Comparison of ENCODE assay signal across 15 mouse cellular contexts in the genomic region with DNA sequence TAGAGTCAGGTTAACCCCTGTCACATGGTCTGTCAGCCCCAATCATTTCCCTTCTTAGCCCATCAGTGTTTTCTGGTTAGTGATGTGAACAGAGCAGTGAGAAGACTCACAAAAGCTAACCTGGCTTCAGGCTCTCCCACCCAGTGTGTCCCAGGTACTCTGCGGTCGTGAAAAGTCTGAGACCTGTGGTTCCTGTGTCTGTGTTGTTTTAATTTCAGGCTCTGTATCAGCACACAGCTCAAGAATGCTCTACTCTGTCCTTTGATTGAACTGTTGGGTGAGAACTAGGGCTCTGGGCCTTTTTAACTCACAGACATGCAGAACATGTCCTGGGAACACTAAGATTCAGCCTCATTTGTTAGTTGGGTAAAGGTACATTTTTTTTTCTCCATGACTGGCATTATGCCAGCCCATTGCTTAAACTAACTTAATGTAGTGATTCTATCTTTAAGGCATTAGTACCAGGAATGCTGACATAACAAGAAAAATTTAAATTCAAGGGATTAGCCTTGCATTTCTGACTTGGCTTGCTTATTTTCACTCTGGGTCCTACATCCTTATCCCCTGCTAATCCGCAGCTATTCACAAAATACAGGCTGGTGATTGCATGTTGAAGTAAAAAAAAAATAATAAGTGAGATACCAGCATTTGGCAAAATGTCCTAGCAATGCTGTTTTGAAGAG.
A peak's percentile ranks its signal among the peaks of the same experiment; 100 is the strongest.
DNase-seq lines count a peak whose midpoint lies in the region; ATAC-seq and TF ChIP-seq lines count a peak whose summit lies in the region.
"Had no signal": no experiment of that assay in that cellular context is flagged by ENCODE, and none has a peak within 500 bp of the region (broad histone marks: within the 10 kb centered on the region; RNA-seq: fewer than 3 reads in every experiment).

No protein-coding gene starts in this region.

- intact Hi-C loops in left cerebral cortex, postnatal 14 days (cut with DNase I), result no loop called here

- no peak overlapping the region for H3K27ac ChIP-seq in kidney, postnatal 0 days
- no peak overlapping the region for H3K27ac ChIP-seq in embryonic facial prominence, embryonic 13.5 days
- H3K27ac ChIP-seq in forebrain, embryonic 15.5 days (replicated peaks), result peak overlapping the region; percentile 39
- H3K27ac ChIP-seq in midbrain, embryonic 11.5 days (ENCODE audit: low read depth, low read length), result no peak overlapping the region

- H3K4me1 ChIP-seq in kidney, postnatal 0 days (replicated peaks; ENCODE audit: insufficient read depth, low read length), result no peaks in the 10 kb centered on the region
- H3K4me1 ChIP-seq in embryonic facial prominence, embryonic 13.5 days, result peaks cover 4% of the 10 kb centered on the region; the same call in 1 of the 2 replicates
- peaks cover 14% of the 10 kb centered on the region; the same call in 1 of the 2 replicates for H3K4me1 ChIP-seq in forebrain, embryonic 15.5 days
- H3K4me1 ChIP-seq in midbrain, embryonic 11.5 days (ENCODE audit: control insufficient read depth, insufficient read depth, low read length), result peaks cover 11% of the 10 kb centered on the region

- no peaks in the 10 kb centered on the region for H3K36me3 ChIP-seq in kidney, postnatal 0 days (ENCODE audit: insufficient read depth, low read length)
- H3K36me3 ChIP-seq in embryonic facial prominence, embryonic 13.5 days, result no peaks in the 10 kb centered on the region
- no peaks in the 10 kb centered on the region for H3K36me3 ChIP-seq in forebrain, embryonic 15.5 days
- H3K36me3 ChIP-seq in midbrain, embryonic 11.5 days (ENCODE audit: control insufficient read depth, insufficient read depth, low read length), result no peaks in the 10 kb centered on the region
- H3K36me3 ChIP-seq: G1E had no signal

- ATAC-seq in kidney, postnatal 0 days (replicated peaks; ENCODE audit: low FRiP score, low read depth), result 0 out of 2 replicates have a peak, but pooled peaks have one; percentile 59
- ATAC-seq in embryonic facial prominence, embryonic 13.5 days (ENCODE audit: insufficient number of reproducible peaks, insufficient read depth, low FRiP score, low TSS enrichment, low read depth), result 0 out of 2 replicates have a peak, but pooled peaks have one; percentile 62
- peak; percentile 49 for ATAC-seq in forebrain, embryonic 15.5 days (replicated peaks)
- peak; percentile 59 for ATAC-seq in midbrain, embryonic 11.5 days (ENCODE audit: low FRiP score)
- ATAC-seq: inflammation-experienced regulatory T-cells, adult 6 months had no signal

- no peaks in the 10 kb centered on the region for H3K27me3 ChIP-seq in kidney, postnatal 0 days (ENCODE audit: insufficient read depth, low read length)
- H3K27me3 ChIP-seq in embryonic facial prominence, embryonic 13.5 days, result no peaks in the 10 kb centered on the region
- H3K27me3 ChIP-seq in forebrain, embryonic 15.5 days, result no peaks in the 10 kb centered on the region
- no peaks in the 10 kb centered on the region for H3K27me3 ChIP-seq in midbrain, embryonic 11.5 days (ENCODE audit: control insufficient read depth, insufficient read depth, low read length)

- H3K9me3 ChIP-seq in kidney, postnatal 0 days (replicated peaks; ENCODE audit: low read length), result no peaks in the 10 kb centered on the region
- H3K9me3 ChIP-seq in embryonic facial prominence, embryonic 13.5 days, result no peaks in the 10 kb centered on the region
- H3K9me3 ChIP-seq in forebrain, embryonic 15.5 days, result no peaks in the 10 kb centered on the region
- H3K9me3 ChIP-seq in midbrain, embryonic 11.5 days (ENCODE audit: control insufficient read depth, low read length), result no peaks in the 10 kb centered on the region

- no peak overlapping the region for H3K9ac ChIP-seq in kidney, postnatal 0 days (ENCODE audit: low read depth, low read length)
- H3K9ac ChIP-seq in embryonic facial prominence, embryonic 13.5 days, result no peak overlapping the region
- no peak overlapping the region for H3K9ac ChIP-seq in forebrain, embryonic 15.5 days (replicated peaks)
- H3K9ac ChIP-seq in midbrain, embryonic 11.5 days (ENCODE audit: low read length), result no peak overlapping the region

- no peak for TF ChIP-seq CTCF in kidney, postnatal 0 days (IDR thresholded peaks at IDR 0.05; ENCODE audit: low read depth)

- WGBS in kidney, postnatal 0 days, result 59% methylated on average over 3 of the region's 3 CpGs
- 55% methylated on average over 3 of the region's 3 CpGs for WGBS in embryonic facial prominence, embryonic 13.5 days
- WGBS in forebrain, embryonic 15.5 days, result 27% methylated on average over 3 of the region's 3 CpGs
- WGBS in midbrain, embryonic 11.5 days, result 57% methylated on average over 3 of the region's 3 CpGs

- H3K4me3 ChIP-seq in kidney, postnatal 0 days (replicated peaks; ENCODE audit: low read depth, low read length), result no peak overlapping the region
- no peak overlapping the region for H3K4me3 ChIP-seq in embryonic facial prominence, embryonic 13.5 days
- no peak overlapping the region for H3K4me3 ChIP-seq in forebrain, embryonic 15.5 days
- no peak overlapping the region for H3K4me3 ChIP-seq in midbrain, embryonic 11.5 days (ENCODE audit: low read depth, low read length)

- no peak for DNase-seq in kidney, postnatal 0 days (ENCODE audit: low spot score)
- DNase-seq in kidney, adult 18-20 months, result no peak
- DNase-seq in midbrain, embryonic 11.5 days (ENCODE audit: low spot score, missing footprints), result no peak
- DNase-seq in left cerebral cortex, postnatal 14 days (ENCODE audit: low spot score in 2 of 2), result no peak
- no peak for DNase-seq in T-cell, adult 2 months (ENCODE audit: low spot score)
- no peak for DNase-seq in testis, postnatal 14 days (ENCODE audit: low spot score)
- DNase-seq: cerebellum, adult 18-20 months; gastrocnemius, postnatal 36 days; liver; lung, postnatal 14 days; right cerebral cortex, postnatal 4 days had no signal

- no peak overlapping the region for H3K4me2 ChIP-seq in kidney, postnatal 0 days (ENCODE audit: low read length)
- no peak overlapping the region for H3K4me2 ChIP-seq in embryonic facial prominence, embryonic 13.5 days
- H3K4me2 ChIP-seq in forebrain, embryonic 15.5 days (replicated peaks), result no peak overlapping the region
- no peak overlapping the region for H3K4me2 ChIP-seq in midbrain, embryonic 11.5 days
